Mouse (Mus musculus) intestine, embryonic 14.5 days (tissue): ENCODE measurements around the gene Rnf216. TPM values are rescaled to one million over a fixed set of nuclear protein-coding genes. Genes with fewer than 3 reads are reported as not detected.
A peak's percentile ranks its signal among the peaks of the same experiment; 100 is the strongest.

ENCODE experiments used
- ATAC-seq: fragments of 200-750 bp; cut with Nextera tagmentation; replicated peaks from 2 replicates; pipeline ENCODE4 v1.8.0; 2017; ENCODE audit warnings: low read depth, moderate number of reproducible peaks, moderate TSS enrichment, moderate library complexity; ENCODE audit not compliant: low FRiP score, low TSS enrichment
- DNase-seq: peaks from one replicate; pipeline ENCODE4 v3.0.0-alpha.2; 2018; ENCODE audit warnings: low spot score
- H3K27ac ChIP-seq: fragments of 300-500 bp; sonication (generic); 2 replicates; pipeline ENCODE4 v1.5.1; 2014; ENCODE audit warnings: low read depth, mild to moderate bottlenecking, control low read depth
- H3K27me3 ChIP-seq: fragments of 300-500 bp; sonication (generic); replicated peaks from 2 replicates; pipeline ENCODE4 v1.6.1; 2014; ENCODE audit warnings: low read length, control low read depth; ENCODE audit not compliant: control insufficient read depth, insufficient read depth
- H3K36me3 ChIP-seq: fragments of 300-500 bp; sonication (generic); 2 replicates; pipeline ENCODE4 v1.6.1; 2014; ENCODE audit warnings: low read length, control low read depth; ENCODE audit not compliant: control insufficient read depth, insufficient read depth
- H3K4me1 ChIP-seq: fragments of 300-500 bp; sonication (generic); replicated peaks from 2 replicates; pipeline ENCODE4 v1.6.1; 2014; ENCODE audit warnings: low read length, control low read depth, mixed read lengths; ENCODE audit not compliant: control insufficient read depth, insufficient read depth
- H3K4me2 ChIP-seq: fragments of 300-500 bp; sonication (generic); 2 replicates; pipeline ENCODE4 v1.6.1; 2014; ENCODE audit warnings: low read length
- H3K4me3 ChIP-seq: fragments of 300-500 bp; sonication (generic); 2 replicates; pipeline ENCODE4 v1.5.1; 2014; ENCODE audit warnings: low read depth, low read length, control low read depth, mixed read lengths
- H3K9ac ChIP-seq: fragments of 300-500 bp; sonication (generic); 2 replicates; pipeline ENCODE4 v1.6.1; 2014; ENCODE audit warnings: mild to moderate bottlenecking, low read length
- H3K9me3 ChIP-seq: fragments of 300-500 bp; sonication (generic); 2 replicates; pipeline ENCODE4 v1.6.1; 2016; ENCODE audit warnings: low read length, control low read depth; ENCODE audit not compliant: control insufficient read depth
- WGBS: fragments of 180-500 bp; shearing (Covaris S2); extraction: QIAGEN DNeasy Blood & Tissue Kit; methylation state at CpG from one replicate; pipeline ENCODE4 v1.1.7; 2014; 5-methylcytosine and 5-hydroxymethylcytosine counted together
- polyA plus RNA-seq: library from polyadenylated mRNA; unstranded; fragments of >200 nt; fragmentation: Nextera tagmentation; extraction: Ambion mirVana; gene quantifications from 2 replicates; pipeline ENCODE4 v1.2.1, GENCODE M21; 2014

The Rnf216 gene
- polyA plus RNA-seq, 1 experiment from 2014 or later, result 32.0 TPM

GRCm38 (mm10) chr5:143062251-143062650 lies 50.5 kb downstream of the Rnf216 start:
- Histone ChIP-seq H3K4me2 (no peak overlapping the region), H3K4me3 (no peak overlapping the region), H3K9me3 (no peaks in the 10 kb centered on the region), H3K27me3 (no peaks in the 10 kb centered on the region), H3K36me3 (peaks cover 65% of the 10 kb centered on the region), H3K4me1 (peaks cover 14% of the 10 kb centered on the region), H3K27ac (no peak overlapping the region), H3K9ac (no peak overlapping the region)
- no peak for DNase-seq
- no peak for ATAC-seq
- 87% methylated on average over 3 of the region's 3 CpGs for WGBS

- no peaks in the 10 kb centered on the region for H3K9me3 ChIP-seq
- no peaks in the 10 kb centered on the region for H3K27me3 ChIP-seq
- H3K36me3 ChIP-seq, result peaks cover 57% of the 10 kb centered on the region
- no peak overlapping the region for H3K27ac ChIP-seq
- 59% methylated on average over 3 of the region's 3 CpGs for WGBS
- no peak overlapping the region for H3K4me3 ChIP-seq
- H3K4me2 ChIP-seq, result no peak overlapping the region
- ATAC-seq (no peak), DNase-seq (no peak)
- H3K9ac ChIP-seq, result no peak overlapping the region
- H3K4me1 ChIP-seq, result peaks cover 14% of the 10 kb centered on the region
Observed at GRCm38 (mm10) chr5:143061511-143061910, 51.3 kb downstream of the Rnf216 start.

DNA sequence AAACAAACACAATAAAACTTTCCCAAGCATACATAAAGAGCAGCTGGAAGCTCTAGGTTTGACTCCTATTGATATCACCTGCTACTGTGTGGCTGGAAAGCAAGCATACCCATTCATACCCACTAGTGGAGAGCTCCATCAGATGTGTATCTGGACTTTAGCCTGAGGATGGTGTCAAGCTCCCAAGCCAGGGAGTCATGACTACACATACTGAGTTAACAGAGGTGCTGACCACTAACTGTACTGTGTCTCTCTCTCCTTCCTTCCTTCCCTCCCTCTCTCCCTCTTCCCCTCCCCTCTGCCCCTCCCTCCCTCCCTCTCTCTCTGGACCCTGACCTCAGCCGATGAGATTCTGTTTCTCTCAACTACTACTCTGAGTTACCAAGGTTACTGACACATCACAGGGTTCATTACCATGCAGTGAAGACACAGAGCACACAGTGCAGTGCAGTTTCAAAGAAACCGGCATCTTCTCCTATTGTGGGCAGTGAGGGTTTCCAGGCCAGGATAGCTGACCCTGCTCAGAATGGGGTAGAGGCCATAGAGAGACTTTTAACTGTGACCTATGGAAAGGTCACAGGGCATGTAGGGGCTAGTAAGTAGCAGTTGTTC lies 51.9 kb downstream of the Rnf216 start:
- Histone ChIP-seq H3K27ac (no peak overlapping the region), H3K4me3 (no peak overlapping the region), H3K36me3 (peaks cover 57% of the 10 kb centered on the region), H3K9ac (no peak overlapping the region), H3K9me3 (no peaks in the 10 kb centered on the region), H3K27me3 (no peaks in the 10 kb centered on the region), H3K4me1 (peaks cover 19% of the 10 kb centered on the region), H3K4me2 (no peak overlapping the region)
- WGBS, result 21% methylated on average over 2 of the region's 2 CpGs
- ATAC-seq, result no peak; the same call in 1 of the 2 replicates
- no peak for DNase-seq

DNA sequence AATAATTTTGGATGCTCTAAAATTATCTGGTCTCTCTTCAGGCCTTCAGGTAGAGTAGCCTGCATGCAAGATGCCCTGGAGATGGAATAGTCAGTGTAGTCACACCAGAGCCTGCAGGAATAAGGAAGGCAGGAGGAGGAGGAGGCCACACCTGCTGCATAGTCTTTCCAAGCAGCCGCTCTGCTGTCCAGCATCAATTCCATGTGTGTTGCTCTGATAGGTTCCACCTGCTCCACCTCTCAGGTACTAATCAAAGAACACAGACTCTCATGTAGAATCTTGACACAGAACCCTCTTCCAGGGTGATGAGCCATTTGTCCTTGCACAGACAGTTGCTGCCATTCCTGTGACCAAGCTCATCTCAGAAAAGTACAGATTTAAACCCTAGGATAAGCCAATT lies 52.8 kb downstream of the Rnf216 start:
- 87% methylated on average over 1 of the region's 1 CpGs for WGBS
- Histone ChIP-seq H3K27me3 (no peaks in the 10 kb centered on the region), H3K27ac (no peak overlapping the region), H3K9me3 (no peaks in the 10 kb centered on the region), H3K4me1 (peaks cover 20% of the 10 kb centered on the region), H3K4me2 (no peak overlapping the region), H3K9ac (no peak overlapping the region), H3K36me3 (peaks cover 48% of the 10 kb centered on the region), H3K4me3 (no peak overlapping the region)
- ATAC-seq (no peak), DNase-seq (no peak)

DNA sequence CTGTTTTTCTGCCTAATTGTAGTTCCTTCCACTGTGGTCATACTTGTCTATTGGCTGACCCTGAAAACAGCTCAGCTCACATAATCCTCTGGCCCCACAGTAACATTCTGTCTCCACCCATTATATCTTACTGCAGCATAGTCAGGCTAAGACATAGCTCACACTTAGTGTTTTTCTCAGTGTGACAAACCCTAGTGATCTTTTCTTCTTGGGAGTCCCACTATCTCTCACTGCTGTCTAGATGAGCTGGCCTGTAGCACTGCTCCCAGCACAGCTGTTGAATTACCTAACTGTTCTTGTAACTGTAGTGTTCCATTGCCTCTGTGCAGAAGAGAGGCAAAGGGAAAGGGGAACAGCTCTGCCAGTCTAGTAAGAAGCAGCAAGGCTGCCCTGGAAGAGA lies 53.6 kb downstream of the Rnf216 start:
- DNase-seq (no peak), ATAC-seq (no peak)
- Histone ChIP-seq H3K27ac (0 out of 2 replicates have a peak overlapping the region, but pooled peaks have one; percentile 48), H3K4me1 (peaks cover 20% of the 10 kb centered on the region), H3K9me3 (no peaks in the 10 kb centered on the region), H3K36me3 (peaks cover 41% of the 10 kb centered on the region), H3K4me2 (no peak overlapping the region), H3K4me3 (no peak overlapping the region), H3K9ac (no peak overlapping the region), H3K27me3 (no peaks in the 10 kb centered on the region)

DNA sequence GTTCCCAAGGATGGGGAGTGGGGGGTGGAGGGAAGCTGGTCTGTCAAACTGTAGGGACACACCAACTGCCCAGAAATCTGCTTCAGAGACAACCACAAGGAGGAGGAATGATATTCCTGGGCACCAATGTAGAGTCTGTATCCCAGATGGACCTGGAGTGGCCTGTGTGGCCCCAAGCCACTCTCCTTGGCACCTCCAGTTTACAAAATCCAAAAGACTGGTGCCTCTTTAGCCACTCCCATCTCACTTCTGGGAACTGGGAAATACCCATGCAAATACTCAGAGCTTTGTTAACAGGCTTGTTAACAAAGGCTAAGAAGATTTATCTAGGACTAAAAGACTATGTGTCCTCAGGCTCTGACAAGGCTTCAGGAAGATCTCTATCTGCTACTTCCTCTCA lies 54.1 kb downstream of the Rnf216 start:
- H3K4me2 ChIP-seq, result no peak overlapping the region
- DNase-seq, result no peak
- H3K9me3 ChIP-seq, result no peaks in the 10 kb centered on the region
- H3K9ac ChIP-seq, result no peak overlapping the region
- peaks cover 20% of the 10 kb centered on the region for H3K4me1 ChIP-seq
- no peak for ATAC-seq
- H3K27ac ChIP-seq, result peak overlapping the region; percentile 48; the same call in 1 of the 2 replicates
- H3K27me3 ChIP-seq, result no peaks in the 10 kb centered on the region
- no peak overlapping the region for H3K4me3 ChIP-seq
- peaks cover 36% of the 10 kb centered on the region for H3K36me3 ChIP-seq

- Histone ChIP-seq H3K4me2 (no peak overlapping the region), H3K9ac (no peak overlapping the region), H3K9me3 (no peaks in the 10 kb centered on the region), H3K27ac (peak overlapping the region; percentile 48; the same call in 1 of the 2 replicates), H3K36me3 (peaks cover 31% of the 10 kb centered on the region), H3K4me1 (peaks cover 20% of the 10 kb centered on the region), H3K27me3 (no peaks in the 10 kb centered on the region), H3K4me3 (no peak overlapping the region)
- no peak for ATAC-seq
- WGBS, result 30% methylated on average over 2 of the region's 2 CpGs
- DNase-seq, result no peak
Observed at GRCm38 (mm10) chr5:143058208-143058607, 54.6 kb downstream of the Rnf216 start.

GRCm38 (mm10) chr5:143057753-143058152 lies 55.0 kb downstream of the Rnf216 start:
- peaks cover 22% of the 10 kb centered on the region for H3K4me1 ChIP-seq
- ATAC-seq (no peak), DNase-seq (no peak)
- H3K27me3 ChIP-seq, result no peaks in the 10 kb centered on the region
- no peaks in the 10 kb centered on the region for H3K9me3 ChIP-seq
- no peak overlapping the region for H3K9ac ChIP-seq
- H3K4me3 ChIP-seq, result no peak overlapping the region
- H3K27ac ChIP-seq, result peak overlapping the region; percentile 48
- H3K36me3 ChIP-seq, result peaks cover 30% of the 10 kb centered on the region
- no peak overlapping the region for H3K4me2 ChIP-seq
- 48% methylated on average over 1 of the region's 1 CpGs for WGBS

DNA sequence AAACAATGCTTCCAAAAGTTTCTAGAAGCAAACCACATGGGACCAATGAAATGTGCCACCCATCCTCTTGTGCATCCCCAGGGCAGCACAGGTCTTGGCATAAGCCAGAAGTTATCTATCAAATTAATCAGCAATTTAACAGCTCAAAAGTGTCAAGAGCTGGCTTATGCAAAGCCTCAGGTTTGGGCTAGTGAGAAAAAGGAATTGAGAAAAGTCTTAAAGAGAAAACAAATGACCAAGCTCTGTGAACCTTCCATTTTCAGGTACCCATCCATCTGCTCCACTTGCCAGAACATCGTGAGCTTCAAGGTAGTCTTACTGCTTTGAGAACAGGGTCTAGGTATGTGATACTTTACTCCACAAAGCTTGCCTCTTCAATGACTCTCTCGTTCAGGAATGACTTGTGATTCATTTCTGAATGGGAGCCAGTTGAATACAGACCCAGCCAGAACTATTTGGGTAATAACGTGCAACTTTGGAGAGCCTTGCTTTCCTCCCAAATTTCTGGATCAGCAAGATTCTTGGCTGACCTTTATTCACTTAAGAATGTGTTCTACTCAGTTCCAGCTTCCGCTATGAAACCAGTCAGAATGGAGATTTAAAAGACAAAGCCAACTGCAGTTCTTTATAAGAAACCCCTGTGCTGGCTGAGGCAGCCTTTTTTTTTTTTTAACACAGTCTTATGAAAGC lies 56.5 kb downstream of the Rnf216 start:
- Histone ChIP-seq H3K4me2 (no peak overlapping the region), H3K36me3 (peaks cover 25% of the 10 kb centered on the region; the same call in 1 of the 2 replicates), H3K27me3 (no peaks in the 10 kb centered on the region), H3K4me1 (peaks cover 22% of the 10 kb centered on the region), H3K9ac (no peak overlapping the region), H3K4me3 (no peak overlapping the region), H3K9me3 (no peaks in the 10 kb centered on the region), H3K27ac (peak overlapping the region; percentile 14; the same call in 1 of the 2 replicates)
- ATAC-seq (no peak), DNase-seq (no peak)
- WGBS, result 60% methylated on average over 4 of the region's 4 CpGs
